Comparison of ENCODE assay signal across 8 mouse cellular contexts in genomic region chr7:109781087-109781469, GRCm38 (mm10). TPM values are rescaled to one million over a fixed set of nuclear protein-coding genes. Genes with fewer than 3 reads are reported as not detected.
DNase-seq lines count a peak whose midpoint lies in the region; ATAC-seq and TF ChIP-seq lines count a peak whose summit lies in the region.

No protein-coding gene starts in this region.

- H3K9me3 ChIP-seq in kidney, postnatal 0 days (replicated peaks; ENCODE audit: low read length): no peaks in the 10 kb centered on the region
- H3K9me3 ChIP-seq in heart, postnatal 0 days (replicated peaks; ENCODE audit: control insufficient read depth, low read length): no peaks in the 10 kb centered on the region
- no peaks in the 10 kb centered on the region for H3K9me3 ChIP-seq in liver, postnatal 0 days (ENCODE audit: low read length)

- H3K27ac ChIP-seq in kidney, postnatal 0 days: no peak overlapping the region
- H3K27ac ChIP-seq in brown adipose tissue, adult 24 weeks (replicated peaks; ENCODE audit: low read depth, low read length): no peak overlapping the region
- H3K27ac ChIP-seq in heart, postnatal 0 days (ENCODE audit: low read depth): no peak overlapping the region
- H3K27ac ChIP-seq in liver, postnatal 0 days (ENCODE audit: low read depth): no peak overlapping the region

- no peak for TF ChIP-seq EP300 in heart, postnatal 0 days (IDR thresholded peaks at IDR 0.05; ENCODE audit: low read depth)
- TF ChIP-seq EP300 in liver, postnatal 0 days (IDR thresholded peaks at IDR 0.05; ENCODE audit: low read depth): no peak

- H3K27me3 ChIP-seq in kidney, postnatal 0 days (ENCODE audit: insufficient read depth, low read length): peaks cover 24% of the 10 kb centered on the region
- peaks cover 62% of the 10 kb centered on the region for H3K27me3 ChIP-seq in heart, postnatal 0 days (ENCODE audit: control insufficient read depth, insufficient read depth, low read length)
- H3K27me3 ChIP-seq in liver, postnatal 0 days (ENCODE audit: insufficient read depth, low read length): peaks cover 48% of the 10 kb centered on the region

- under 1% methylated on average over 24 of the region's 24 CpGs for WGBS in kidney, postnatal 0 days
- WGBS in heart, postnatal 0 days: 3% methylated on average over 24 of the region's 24 CpGs
- 2% methylated on average over 18 of the region's 24 CpGs for WGBS in liver, postnatal 0 days (ENCODE audit: insufficient replicate concordance)

- no peak for DNase-seq in kidney, postnatal 0 days (ENCODE audit: low spot score)
- no peak for DNase-seq in kidney, adult 9 months
- no peak for DNase-seq in heart, postnatal 0 days (ENCODE audit: low spot score)
- no peak for DNase-seq in liver, postnatal 0 days
- DNase-seq in retina, embryonic 14.5 days (ENCODE audit: low spot score): no peak
- no peak for DNase-seq in left cerebral cortex, adult 11 months (ENCODE audit: low spot score)
- DNase-seq in adrenal gland, postnatal 10 days: no peak

- peak; percentile 55 for ATAC-seq in kidney, postnatal 0 days (replicated peaks; ENCODE audit: low FRiP score, low read depth)
- no peak; the same call in 1 of the 2 replicates for ATAC-seq in heart, postnatal 0 days (ENCODE audit: insufficient read depth, low read depth)
- ATAC-seq in liver, postnatal 0 days: peak; percentile 77

- no peaks in the 10 kb centered on the region; the same call in 1 of the 2 replicates for H3K4me1 ChIP-seq in kidney, postnatal 0 days (replicated peaks; ENCODE audit: insufficient read depth, low read length)
- peaks cover 5% of the 10 kb centered on the region; the same call in 1 of the 2 replicates for H3K4me1 ChIP-seq in brown adipose tissue, adult 24 weeks (ENCODE audit: control insufficient read depth, insufficient read depth, insufficient read length, low read length)
- H3K4me1 ChIP-seq in heart, postnatal 0 days (ENCODE audit: control insufficient read depth, insufficient read depth): peaks cover 5% of the 10 kb centered on the region; the same call in 1 of the 2 replicates
- peaks cover 12% of the 10 kb centered on the region for H3K4me1 ChIP-seq in liver, postnatal 0 days (ENCODE audit: insufficient read depth)

- peak overlapping the region; percentile 40; the same call in 1 of the 2 replicates for H3K9ac ChIP-seq in kidney, postnatal 0 days (ENCODE audit: low read depth, low read length)
- H3K9ac ChIP-seq in heart, postnatal 0 days (replicated peaks; ENCODE audit: low read depth, low read length): 0 out of 2 replicates have a peak overlapping the region, but pooled peaks have one; percentile 6
- 0 out of 2 replicates have a peak overlapping the region, but pooled peaks have one; percentile 6 for H3K9ac ChIP-seq in liver, postnatal 0 days (replicated peaks)

- H3K4me2 ChIP-seq in kidney, postnatal 0 days (ENCODE audit: low read length): peak overlapping the region; percentile 91
- peak overlapping the region; percentile 84 for H3K4me2 ChIP-seq in heart, postnatal 0 days (ENCODE audit: low read depth, low read length)
- peak overlapping the region; percentile 74 for H3K4me2 ChIP-seq in liver, postnatal 0 days (ENCODE audit: low read depth, low read length)

- TF ChIP-seq CTCF in kidney, postnatal 0 days (IDR thresholded peaks at IDR 0.05; ENCODE audit: low read depth): no peak
- TF ChIP-seq CTCF in heart, postnatal 0 days (IDR thresholded peaks at IDR 0.05; ENCODE audit: low read depth): no peak
- TF ChIP-seq CTCF in liver, postnatal 0 days (IDR thresholded peaks at IDR 0.05; ENCODE audit: low read depth): no peak

- H3K36me3 ChIP-seq in kidney, postnatal 0 days (ENCODE audit: insufficient read depth, low read length): no peaks in the 10 kb centered on the region
- H3K36me3 ChIP-seq in heart, postnatal 0 days (replicated peaks; ENCODE audit: control insufficient read depth, insufficient read depth, low read length): no peaks in the 10 kb centered on the region
- no peaks in the 10 kb centered on the region for H3K36me3 ChIP-seq in liver, postnatal 0 days (replicated peaks; ENCODE audit: insufficient read depth, low read length)

- H3K4me3 ChIP-seq in kidney, postnatal 0 days (replicated peaks; ENCODE audit: low read depth, low read length): peak overlapping the region; percentile 45
- H3K4me3 ChIP-seq in brown adipose tissue, adult 24 weeks (ENCODE audit: insufficient read depth, low read depth, low read length): peak overlapping the region; percentile 54
- H3K4me3 ChIP-seq in heart, postnatal 0 days (ENCODE audit: low read depth, low read length): peak overlapping the region; percentile 49
- peak overlapping the region; percentile 44 for H3K4me3 ChIP-seq in liver, postnatal 0 days (ENCODE audit: low read depth, low read length)

RNA-seq across cellular contexts. Expression of gene Nrip3, which starts 0.7 kb away (rescaled TPM):
- 0.74 and 1.6 TPM in 2 replicates for polyA plus RNA-seq in kidney, postnatal 0 days (2015; fragmentation: Nextera tagmentation; extraction: Ambion mirVana)
- polyA plus RNA-seq in brown adipose tissue, adult 24 weeks (2012; ENCODE audit: insufficient read depth, insufficient read length, missing spikeins): not detected in 2 replicates
- 0.15 and 0.53 TPM in 2 replicates for total RNA-seq in heart, postnatal 0 days (2014; rRNA removed; ENCODE audit: low replicate concordance)
- polyA plus RNA-seq in heart, postnatal 0 days (2015; fragmentation: Nextera tagmentation; extraction: Ambion mirVana): 0.18 and 0.33 TPM in 2 replicates
- 0.14 and 0.28 TPM in 2 replicates for polyA plus RNA-seq in liver, postnatal 0 days (2015; fragmentation: Nextera tagmentation; extraction: Ambion mirVana)
- total RNA-seq in adrenal gland, postnatal 10 days (2021): 1 to 10 TPM; 1.2 to 1.4 TPM

RNA-seq across cellular contexts. Expression of gene Tmem9b, which starts 28.4 kb away (rescaled TPM):
- 94.9 and 95.7 TPM in 2 replicates for polyA plus RNA-seq in kidney, postnatal 0 days (2015; fragmentation: Nextera tagmentation; extraction: Ambion mirVana)
- polyA plus RNA-seq in brown adipose tissue, adult 24 weeks (2012; ENCODE audit: insufficient read depth, insufficient read length, missing spikeins): 47.8 and 65.8 TPM in 2 replicates
- total RNA-seq in heart, postnatal 0 days (2014; rRNA removed; ENCODE audit: low replicate concordance): 111 and 142 TPM in 2 replicates
- polyA plus RNA-seq in heart, postnatal 0 days (2015; fragmentation: Nextera tagmentation; extraction: Ambion mirVana): 72.9 and 74.8 TPM in 2 replicates
- polyA plus RNA-seq in liver, postnatal 0 days (2015; fragmentation: Nextera tagmentation; extraction: Ambion mirVana): 40.5 and 40.8 TPM in 2 replicates
- total RNA-seq in adrenal gland, postnatal 10 days (2021): 10 to 100 TPM; 36.3 to 36.7 TPM

RNA-seq across cellular contexts. Expression of gene Ascl3, which starts 49.6 kb away (rescaled TPM):
- polyA plus RNA-seq in kidney, postnatal 0 days (2015; fragmentation: Nextera tagmentation; extraction: Ambion mirVana): 0.61 and 0.68 TPM in 2 replicates
- polyA plus RNA-seq in brown adipose tissue, adult 24 weeks (2012; ENCODE audit: insufficient read depth, insufficient read length, missing spikeins): not detected in 2 replicates
- total RNA-seq in heart, postnatal 0 days (2014; rRNA removed; ENCODE audit: low replicate concordance): not detected in 2 replicates
- 0.34 TPM in 1 of 2 replicates, not detected in the other for polyA plus RNA-seq in heart, postnatal 0 days (2015; fragmentation: Nextera tagmentation; extraction: Ambion mirVana)
- polyA plus RNA-seq in liver, postnatal 0 days (2015; fragmentation: Nextera tagmentation; extraction: Ambion mirVana): not detected in 2 replicates
- total RNA-seq in adrenal gland, postnatal 10 days (2021): not detected

RNA-seq across cellular contexts. Expression of gene BC051019, which starts 57.4 kb away (rescaled TPM):
- polyA plus RNA-seq in kidney, postnatal 0 days (2015; fragmentation: Nextera tagmentation; extraction: Ambion mirVana): not detected in 2 replicates
- not detected in 2 replicates for polyA plus RNA-seq in brown adipose tissue, adult 24 weeks (2012; ENCODE audit: insufficient read depth, insufficient read length, missing spikeins)
- 0.27 TPM in 1 of 2 replicates, not detected in the other for total RNA-seq in heart, postnatal 0 days (2014; rRNA removed; ENCODE audit: low replicate concordance)
- 0.48 TPM in 1 of 2 replicates, not detected in the other for polyA plus RNA-seq in heart, postnatal 0 days (2015; fragmentation: Nextera tagmentation; extraction: Ambion mirVana)
- 0.08 TPM in 1 of 2 replicates, not detected in the other for polyA plus RNA-seq in liver, postnatal 0 days (2015; fragmentation: Nextera tagmentation; extraction: Ambion mirVana)
- not detected for total RNA-seq in adrenal gland, postnatal 10 days (2021)
